Mouse (Mus musculus): Measurements from ENCODE around the gene Gm1110. TPM values are rescaled to one million over a fixed set of nuclear protein-coding genes. Genes with fewer than 3 reads are reported as not detected.
"Not testable (repeated sequence)": the region's sequence is repeated elsewhere in the genome, so short reads cannot be mapped to it uniquely, and the experiment has no call there.

The Gm1110 gene
- 0.23 and 0.34 TPM in 2 replicates for polyA plus RNA-seq (2015; fragmentation: Nextera tagmentation; extraction: Ambion mirVana)

DNA sequence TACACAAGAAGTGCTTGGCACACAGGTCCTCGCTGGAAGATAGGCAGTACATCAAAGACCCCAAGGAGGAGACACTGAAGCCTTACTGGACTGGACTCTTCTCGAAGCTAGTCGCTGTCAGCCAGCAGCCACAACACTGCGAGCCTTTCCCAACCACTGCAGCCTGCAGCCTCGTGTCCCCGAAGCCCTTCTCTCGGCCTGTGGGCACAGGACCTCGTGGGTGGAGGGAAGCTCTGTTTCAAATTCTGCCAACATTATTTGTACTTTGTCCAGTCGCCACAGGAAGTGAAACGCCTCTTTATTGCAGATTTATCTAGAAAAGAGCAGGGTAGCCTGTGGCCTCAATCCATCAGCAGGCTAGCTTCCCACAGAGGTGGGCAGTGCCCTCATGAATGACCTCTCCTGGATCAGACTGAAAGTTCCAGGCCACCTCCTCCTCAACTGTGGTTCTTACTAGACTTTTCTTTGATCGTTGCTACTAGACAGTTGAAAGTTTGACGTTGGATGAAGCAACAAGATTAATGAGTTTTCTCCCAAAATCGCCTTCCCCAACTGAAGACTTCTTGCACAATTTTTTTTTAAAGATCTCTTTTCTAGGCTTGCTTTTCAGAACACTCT is at the start of gene Gm1110:
Gm1110 (minus strand) TSS at position 203 of the 618 bp plus-strand sequence.
- no peak within 1 kb of the TSS for H3K27ac ChIP-seq
- H3K4me3 ChIP-seq, result no peak within 1 kb of the TSS
- H3K4me2 ChIP-seq, result no peak within 1 kb of the TSS
- no peaks in the 10 kb centered on the region for H3K36me3 ChIP-seq (replicated peaks)
- no peaks in the 10 kb centered on the region for H3K4me1 ChIP-seq
- WGBS, result 81% methylated on average over 13 of the region's 13 CpGs
- H3K9me3 ChIP-seq, result no peaks in the 10 kb centered on the region
- no peaks in the 10 kb centered on the region for H3K27me3 ChIP-seq (replicated peaks)
- ATAC-seq (replicated peaks), result no peak
- no peak within 1 kb of the TSS for H3K9ac ChIP-seq

DNA sequence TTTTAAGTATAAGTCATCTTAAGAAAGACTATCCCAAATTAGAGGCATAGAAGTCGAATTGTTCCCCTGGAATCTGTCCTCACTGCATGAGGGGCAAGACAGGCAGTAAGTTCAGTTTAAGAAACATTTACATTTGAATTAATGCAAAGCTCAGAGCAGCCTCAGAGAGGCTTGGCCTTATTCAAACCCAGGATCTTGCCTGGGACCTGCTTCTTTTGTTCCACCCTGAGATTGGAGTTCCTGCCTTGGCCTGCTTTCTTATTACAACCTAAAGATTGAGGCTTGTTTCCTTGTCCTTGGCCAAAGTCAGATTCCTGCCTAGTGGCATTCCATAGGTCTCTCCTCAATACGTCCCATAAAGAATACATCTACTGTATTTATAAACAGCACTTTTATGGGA is 24.9 kb upstream of the Gm1110 start:
- no peaks in the 10 kb centered on the region for H3K4me1 ChIP-seq
- H3K27ac ChIP-seq, result no peak overlapping the region
- H3K4me3 ChIP-seq, result no peak overlapping the region
- ATAC-seq (replicated peaks), result no peak
- no peaks in the 10 kb centered on the region for H3K9me3 ChIP-seq
- no peak overlapping the region for H3K4me2 ChIP-seq
- 55% methylated on average over 2 of the region's 2 CpGs for WGBS
- no peak overlapping the region for H3K9ac ChIP-seq
- H3K27me3 ChIP-seq (replicated peaks), result no peaks in the 10 kb centered on the region
- no peaks in the 10 kb centered on the region for H3K36me3 ChIP-seq (replicated peaks)

DNA sequence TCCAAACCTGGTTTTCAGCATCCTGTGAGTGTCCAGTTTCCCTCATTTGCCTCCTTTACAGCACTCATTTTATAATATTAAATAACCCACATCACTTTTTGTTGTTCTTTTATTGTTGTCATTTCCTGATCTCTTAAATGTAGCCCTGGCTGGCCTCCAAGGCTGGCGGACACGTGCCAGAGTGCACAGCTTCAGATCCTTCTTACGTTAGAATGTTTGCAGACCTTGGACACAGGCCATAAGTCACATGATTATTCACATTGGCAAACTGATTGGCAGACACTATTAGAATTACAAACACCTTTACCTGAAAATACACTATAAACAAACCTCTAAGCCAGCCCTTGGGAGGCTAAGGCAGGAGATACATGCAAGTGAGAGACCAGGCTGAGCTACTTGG is 1.2 kb upstream of the Gm1110 start:
- H3K4me3 ChIP-seq, result no peak overlapping the region
- H3K9ac ChIP-seq, result no peak overlapping the region
- H3K4me2 ChIP-seq, result no peak overlapping the region
- no peaks in the 10 kb centered on the region for H3K4me1 ChIP-seq
- no peaks in the 10 kb centered on the region for H3K9me3 ChIP-seq
- H3K27ac ChIP-seq, result no peak overlapping the region
- no peaks in the 10 kb centered on the region for H3K36me3 ChIP-seq (replicated peaks)
- H3K27me3 ChIP-seq (replicated peaks), result no peaks in the 10 kb centered on the region
- no peak for ATAC-seq (replicated peaks)
- WGBS, result 68% methylated on average over 3 of the region's 3 CpGs

DNA sequence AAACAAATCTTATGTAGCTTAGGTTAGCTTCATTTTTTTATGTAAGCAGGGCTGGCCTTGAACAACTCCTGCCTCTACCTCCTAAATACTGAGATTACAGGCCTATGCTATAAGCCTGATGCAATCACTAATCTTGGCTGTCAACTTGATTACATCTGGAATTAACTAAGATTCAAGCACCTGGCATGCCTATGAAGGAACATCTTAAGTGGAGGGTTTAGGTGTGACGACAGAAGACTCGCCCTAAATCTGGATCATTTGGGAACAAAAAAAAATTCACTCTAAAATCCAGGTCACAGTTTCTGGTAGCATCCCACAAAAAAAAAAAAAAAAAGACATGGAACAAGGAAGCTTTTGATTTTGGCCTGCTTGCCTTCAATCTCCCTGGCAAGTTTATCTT is 3.1 kb downstream of the Gm1110 start:
- Histone ChIP-seq H3K27me3 (replicated peaks) (no peaks in the 10 kb centered on the region), H3K4me1 (no peaks in the 10 kb centered on the region), H3K4me3 (no peak overlapping the region), H3K9me3 (no peaks in the 10 kb centered on the region), H3K36me3 (replicated peaks) (no peaks in the 10 kb centered on the region), H3K4me2 (no peak overlapping the region), H3K27ac (no peak overlapping the region), H3K9ac (no peak overlapping the region)
- WGBS, result 97% methylated on average over 2 of the region's 2 CpGs
- ATAC-seq (replicated peaks), result no peak

DNA sequence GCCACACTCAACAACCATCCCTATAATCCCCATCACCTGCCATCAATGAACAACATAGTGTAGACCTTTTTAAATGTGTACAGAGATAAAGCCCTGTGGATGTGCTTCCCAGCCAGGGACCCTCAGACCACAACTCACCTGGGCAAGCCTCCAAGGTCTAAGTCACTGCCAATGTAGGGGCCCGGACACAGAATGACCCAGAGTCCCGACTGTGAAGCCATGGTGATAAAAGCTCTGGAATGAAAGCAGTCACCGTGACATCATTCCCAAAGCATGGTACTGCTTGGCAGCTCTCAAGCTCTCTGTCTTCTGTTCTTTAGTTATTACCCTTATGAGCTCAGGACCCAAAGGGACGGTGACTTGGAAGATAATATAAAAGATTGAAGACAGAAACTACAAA is 9.8 kb downstream of the Gm1110 start:
- no peak overlapping the region for H3K4me2 ChIP-seq
- no peak overlapping the region for H3K9ac ChIP-seq
- H3K36me3 ChIP-seq (replicated peaks), result no peaks in the 10 kb centered on the region
- no peaks in the 10 kb centered on the region for H3K27me3 ChIP-seq (replicated peaks)
- 76% methylated on average over 4 of the region's 4 CpGs for WGBS
- H3K27ac ChIP-seq, result no peak overlapping the region
- H3K4me1 ChIP-seq, result no peaks in the 10 kb centered on the region
- H3K4me3 ChIP-seq, result no peak overlapping the region
- H3K9me3 ChIP-seq, result no peaks in the 10 kb centered on the region
- no peak for ATAC-seq (replicated peaks)

DNA sequence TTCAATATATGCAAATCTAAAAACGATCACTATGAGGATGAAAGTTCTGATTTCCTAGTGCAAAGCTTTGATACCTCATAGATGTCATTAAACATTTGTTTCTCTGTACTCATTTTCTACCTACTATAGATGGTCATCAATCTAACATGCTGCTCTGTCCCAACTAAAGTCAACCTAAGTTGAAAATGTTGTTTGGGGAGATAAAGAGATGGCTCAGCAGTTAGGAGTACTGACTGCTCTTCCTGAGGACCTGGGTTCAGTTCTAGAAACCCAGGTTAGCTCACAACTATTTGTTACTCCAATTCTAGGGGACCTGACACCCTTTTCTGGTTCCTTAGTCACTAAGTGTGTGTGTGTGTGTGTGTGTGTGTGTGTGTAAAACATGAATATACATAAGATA is 11.7 kb downstream of the Gm1110 start:
- H3K4me2 ChIP-seq, result no peak overlapping the region
- H3K4me1 ChIP-seq, result no peaks in the 10 kb centered on the region
- H3K36me3 ChIP-seq (replicated peaks), result no peaks in the 10 kb centered on the region
- H3K27me3 ChIP-seq (replicated peaks), result no peaks in the 10 kb centered on the region
- no peaks in the 10 kb centered on the region for H3K9me3 ChIP-seq
- H3K27ac ChIP-seq, result no peak overlapping the region
- 80% methylated on average over 1 of the region's 1 CpGs for WGBS
- H3K9ac ChIP-seq, result no peak overlapping the region
- H3K4me3 ChIP-seq, result no peak overlapping the region
- no peak for ATAC-seq (replicated peaks)

DNA sequence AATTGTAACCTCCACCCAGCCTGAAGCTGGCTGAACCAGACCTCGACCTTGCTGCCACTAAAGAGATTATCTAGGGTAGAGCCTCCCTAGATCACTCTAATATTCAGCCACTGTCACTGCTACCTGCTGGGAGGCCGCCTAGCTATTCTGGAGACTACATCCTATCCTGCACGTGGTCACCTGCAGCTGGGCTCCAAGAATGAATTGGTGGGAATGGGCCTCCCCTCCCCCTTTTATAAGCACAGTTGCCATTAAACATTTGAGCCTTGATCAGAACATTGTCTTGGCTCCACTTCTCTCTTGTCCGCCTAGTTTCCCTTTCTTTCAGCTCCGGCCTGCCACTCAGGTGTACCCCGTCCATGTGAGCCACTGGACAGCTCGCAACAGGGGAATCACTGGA is 53.1 kb downstream of the Gm1110 start:
- not testable (repeated sequence) for H3K9ac ChIP-seq; H3K9me3 ChIP-seq; H3K4me3 ChIP-seq; ATAC-seq (replicated peaks); H3K27ac ChIP-seq; H3K36me3 ChIP-seq (replicated peaks); H3K27me3 ChIP-seq (replicated peaks); H3K4me2 ChIP-seq; H3K4me1 ChIP-seq
- WGBS, result 80% methylated on average over 7 of the region's 7 CpGs

DNA sequence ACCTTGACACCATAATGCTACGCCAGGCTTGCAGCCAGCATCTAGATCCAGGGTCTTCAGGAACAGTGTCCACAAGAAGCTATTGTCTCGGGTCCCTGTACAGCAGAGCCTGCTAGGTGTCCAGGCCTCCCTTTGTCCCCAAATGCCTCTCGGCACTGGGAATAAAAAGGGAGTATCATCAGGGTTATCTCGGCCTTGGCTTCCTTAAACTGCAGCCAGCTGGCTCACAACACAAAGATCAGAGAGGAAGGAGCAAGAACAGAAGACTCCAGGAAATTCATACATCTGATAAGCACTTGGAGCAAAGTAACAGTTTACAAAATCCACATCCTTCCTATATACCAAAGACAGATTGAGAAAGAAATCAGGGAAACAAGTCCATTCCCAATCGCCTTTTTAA is 62.2 kb downstream of the Gm1110 start, which contains the start of gene Glb1l3:
Glb1l3 (minus strand) TSS at position 140 of the 400 bp plus-strand sequence.
- ATAC-seq (replicated peaks), result no peak
- Histone ChIP-seq H3K4me1 (no peaks in the 10 kb centered on the region), H3K4me3 (no peak within 1 kb of the TSS), H3K9me3 (no peaks in the 10 kb centered on the region), H3K4me2 (no peak within 1 kb of the TSS), H3K27ac (no peak within 1 kb of the TSS), H3K27me3 (replicated peaks) (no peaks in the 10 kb centered on the region), H3K9ac (no peak within 1 kb of the TSS), H3K36me3 (replicated peaks) (no peaks in the 10 kb centered on the region)
- 86% methylated on average over 5 of the region's 5 CpGs for WGBS

DNA sequence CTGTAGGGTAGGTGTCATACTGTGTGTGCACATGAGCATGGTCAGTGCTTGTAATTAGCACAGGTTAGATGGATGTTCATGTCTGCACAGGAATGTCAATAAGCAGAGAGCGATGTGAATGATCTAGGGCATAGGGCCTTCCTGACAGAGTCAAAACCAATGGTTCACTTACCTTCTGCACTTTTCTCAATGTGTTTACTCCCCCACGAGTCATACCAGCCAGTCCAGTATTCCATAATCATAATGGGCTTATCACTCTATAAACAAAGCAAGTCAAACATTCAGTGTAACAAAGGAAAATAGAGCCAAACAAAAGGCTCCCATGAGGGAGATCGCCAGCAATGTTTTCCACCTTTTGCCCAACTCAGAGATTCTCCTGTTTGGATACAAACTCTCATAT is 91.8 kb downstream of the Gm1110 start:
- no peak for ATAC-seq (replicated peaks)
- H3K27ac ChIP-seq, result no peak overlapping the region
- WGBS, result 87% methylated on average over 3 of the region's 3 CpGs
- no peaks in the 10 kb centered on the region for H3K27me3 ChIP-seq (replicated peaks)
- H3K9ac ChIP-seq, result no peak overlapping the region
- no peaks in the 10 kb centered on the region for H3K4me1 ChIP-seq
- no peaks in the 10 kb centered on the region for H3K9me3 ChIP-seq
- no peak overlapping the region for H3K4me2 ChIP-seq
- no peaks in the 10 kb centered on the region for H3K36me3 ChIP-seq (replicated peaks)
- no peak overlapping the region for H3K4me3 ChIP-seq

Other genes starting within 250 kb of the Gm1110 start
- 44.6 and 45.7 TPM in 2 replicates for gene B3gat1, start 189.4 kb downstream of the Gm1110 start, polyA plus RNA-seq (2015; fragmentation: Nextera tagmentation; extraction: Ambion mirVana)
- 2.0 and 2.9 TPM in 2 replicates for gene Glb1l2, start 116.6 kb downstream of the Gm1110 start, polyA plus RNA-seq (2015; fragmentation: Nextera tagmentation; extraction: Ambion mirVana)
- not detected in 2 replicates for gene Glb1l3, start 62.2 kb downstream of the Gm1110 start, polyA plus RNA-seq (2015; fragmentation: Nextera tagmentation; extraction: Ambion mirVana)
- gene Acad8, start 76.5 kb upstream of the Gm1110 start, polyA plus RNA-seq (2015; fragmentation: Nextera tagmentation; extraction: Ambion mirVana), result 35.8 and 36.4 TPM in 2 replicates
- 122 TPM in 2 replicates for gene Thyn1, start 76.6 kb upstream of the Gm1110 start, polyA plus RNA-seq (2015; fragmentation: Nextera tagmentation; extraction: Ambion mirVana)
- 89.6 and 92.2 TPM in 2 replicates for gene Vps26b, start 107.0 kb upstream of the Gm1110 start, polyA plus RNA-seq (2015; fragmentation: Nextera tagmentation; extraction: Ambion mirVana)
- 15.1 and 16.5 TPM in 2 replicates for gene Ncapd3, start 107.1 kb upstream of the Gm1110 start, polyA plus RNA-seq (2015; fragmentation: Nextera tagmentation; extraction: Ambion mirVana)
- 52.2 and 53.5 TPM in 2 replicates for gene Jam3, start 232.3 kb upstream of the Gm1110 start, polyA plus RNA-seq (2015; fragmentation: Nextera tagmentation; extraction: Ambion mirVana)